Mouse (Mus musculus): Measurements from ENCODE around the gene Gm45785. TPM values are rescaled to one million over a fixed set of nuclear protein-coding genes. Genes with fewer than 3 reads are reported as not detected.

Gene Gm45785
- polyA plus RNA-seq, 1 experiment from 2014 or later: not detected

GRCm38 (mm10) chr7:140780548-140780947 is 75.6 kb downstream of the Gm45785 start:
- Histone ChIP-seq H3K4me3 (no peak overlapping the region), H3K27me3 (no peaks in the 10 kb centered on the region), H3K9ac (no peak overlapping the region), H3K4me2 (no peak overlapping the region), H3K4me1 (no peaks in the 10 kb centered on the region), H3K36me3 (no peaks in the 10 kb centered on the region), H3K27ac (no peak overlapping the region), H3K9me3 (no peaks in the 10 kb centered on the region)
- ATAC-seq (ENCODE audit: insufficient number of reproducible peaks, insufficient read depth, low FRiP score, low TSS enrichment, low read depth): no peak
- 72% methylated on average over 4 of the region's 4 CpGs for WGBS

Other genes with a start within 250 kb of the Gm45785 start
- not detected in 2 replicates for gene Olfr61, start 227.4 kb downstream of the Gm45785 start, polyA plus RNA-seq (2015; fragmentation: Nextera tagmentation; extraction: Ambion mirVana)
- not detected in 2 replicates for gene Olfr53, start 209.9 kb downstream of the Gm45785 start, polyA plus RNA-seq (2015; fragmentation: Nextera tagmentation; extraction: Ambion mirVana)
- 0.01 and 0.03 TPM in 2 replicates for gene Olfr539, start 196.4 kb downstream of the Gm45785 start, polyA plus RNA-seq (2015; fragmentation: Nextera tagmentation; extraction: Ambion mirVana)
- not detected in 2 replicates for gene Olfr45, start 174.4 kb downstream of the Gm45785 start, polyA plus RNA-seq (2015; fragmentation: Nextera tagmentation; extraction: Ambion mirVana)
- gene Olfr541, start 159.1 kb downstream of the Gm45785 start, polyA plus RNA-seq (2015; fragmentation: Nextera tagmentation; extraction: Ambion mirVana): 0.15 TPM in 1 of 2 replicates, not detected in the other
- not detected in 2 replicates for gene Cyp2e1, start 92.6 kb downstream of the Gm45785 start, polyA plus RNA-seq (2015; fragmentation: Nextera tagmentation; extraction: Ambion mirVana)
- 0.23 TPM in 1 of 2 replicates, not detected in the other for gene Syce1, start 68.5 kb downstream of the Gm45785 start, polyA plus RNA-seq (2015; fragmentation: Nextera tagmentation; extraction: Ambion mirVana)
- 1.7 and 2.1 TPM in 2 replicates for gene Zfp941, start 34.2 kb downstream of the Gm45785 start, polyA plus RNA-seq (2015; fragmentation: Nextera tagmentation; extraction: Ambion mirVana)
- gene Urah, start 21.3 kb downstream of the Gm45785 start, polyA plus RNA-seq (2015; fragmentation: Nextera tagmentation; extraction: Ambion mirVana): 4.2 and 5.3 TPM in 2 replicates
- gene Scgb1c1, start 10.8 kb downstream of the Gm45785 start, polyA plus RNA-seq (2015; fragmentation: Nextera tagmentation; extraction: Ambion mirVana): not detected in 2 replicates
- 0.25 TPM in 1 of 2 replicates, not detected in the other for gene Odf3, start 8.5 kb downstream of the Gm45785 start, polyA plus RNA-seq (2015; fragmentation: Nextera tagmentation; extraction: Ambion mirVana)
- gene Ric8a, start 626 bp upstream of the Gm45785 start, polyA plus RNA-seq (2015; fragmentation: Nextera tagmentation; extraction: Ambion mirVana): 72.4 and 72.6 TPM in 2 replicates
- 56.4 and 68.1 TPM in 2 replicates for gene Bet1l, start 1.2 kb upstream of the Gm45785 start, polyA plus RNA-seq (2015; fragmentation: Nextera tagmentation; extraction: Ambion mirVana)
- gene Psmd13, start 25.6 kb upstream of the Gm45785 start, polyA plus RNA-seq (2015; fragmentation: Nextera tagmentation; extraction: Ambion mirVana): 237 and 261 TPM in 2 replicates
- 24.8 and 28.9 TPM in 2 replicates for gene Sirt3, start 26.0 kb upstream of the Gm45785 start, polyA plus RNA-seq (2015; fragmentation: Nextera tagmentation; extraction: Ambion mirVana)
- 1.2 and 1.9 TPM in 2 replicates for gene Cox8b, start 44.1 kb upstream of the Gm45785 start, polyA plus RNA-seq (2015; fragmentation: Nextera tagmentation; extraction: Ambion mirVana)
- gene Nlrp6, start 64.6 kb upstream of the Gm45785 start, polyA plus RNA-seq (2015; fragmentation: Nextera tagmentation; extraction: Ambion mirVana): 0.20 and 0.30 TPM in 2 replicates
- gene Pgghg, start 85.1 kb upstream of the Gm45785 start, polyA plus RNA-seq (2015; fragmentation: Nextera tagmentation; extraction: Ambion mirVana): 25.1 and 25.7 TPM in 2 replicates
- gene Ifitm5, start 94.0 kb upstream of the Gm45785 start, polyA plus RNA-seq (2015; fragmentation: Nextera tagmentation; extraction: Ambion mirVana): 32.4 and 56.7 TPM in 2 replicates
- 1.1 TPM in 1 of 2 replicates, not detected in the other for gene Gm45717, start 99.6 kb upstream of the Gm45785 start, polyA plus RNA-seq (2015; fragmentation: Nextera tagmentation; extraction: Ambion mirVana)
- 1,314 and 1,591 TPM in 2 replicates for gene Ifitm2, start 99.7 kb upstream of the Gm45785 start, polyA plus RNA-seq (2015; fragmentation: Nextera tagmentation; extraction: Ambion mirVana)
- 91.5 and 101 TPM in 2 replicates for gene Ifitm1, start 110.9 kb upstream of the Gm45785 start, polyA plus RNA-seq (2015; fragmentation: Nextera tagmentation; extraction: Ambion mirVana)
- gene Ifitm3, start 154.4 kb upstream of the Gm45785 start, polyA plus RNA-seq (2015; fragmentation: Nextera tagmentation; extraction: Ambion mirVana): 98.1 and 109 TPM in 2 replicates
- 0.45 TPM in 1 of 2 replicates, not detected in the other for gene Ifitm6, start 161.6 kb upstream of the Gm45785 start, polyA plus RNA-seq (2015; fragmentation: Nextera tagmentation; extraction: Ambion mirVana)
- not detected in 2 replicates for gene Gm17387, start 172.8 kb upstream of the Gm45785 start, polyA plus RNA-seq (2015; fragmentation: Nextera tagmentation; extraction: Ambion mirVana)
- 26.4 and 27.4 TPM in 2 replicates for gene B4galnt4, start 204.8 kb upstream of the Gm45785 start, polyA plus RNA-seq (2015; fragmentation: Nextera tagmentation; extraction: Ambion mirVana)
- 36.1 and 46.2 TPM in 2 replicates for gene Pkp3, start 221.9 kb upstream of the Gm45785 start, polyA plus RNA-seq (2015; fragmentation: Nextera tagmentation; extraction: Ambion mirVana)
- 2.4 and 3.8 TPM in 2 replicates for gene Sigirr, start 244.2 kb upstream of the Gm45785 start, polyA plus RNA-seq (2015; fragmentation: Nextera tagmentation; extraction: Ambion mirVana)

All from embryonic facial prominence, embryonic 13.5 days (tissue).